Mouse (Mus musculus) B cell, adult 2 months (primary cell): Measurements from ENCODE around the gene Abcc5.
"Not testable (repeated sequence)": the region's sequence is repeated elsewhere in the genome, so short reads cannot be mapped to it uniquely, and the experiment has no call there.

Source experiments
- DNase-seq, 2 experiments: peaks; one replicate each; pipeline ENCODE4 v3.0.0; 2022

Abcc5 gene

DNA sequence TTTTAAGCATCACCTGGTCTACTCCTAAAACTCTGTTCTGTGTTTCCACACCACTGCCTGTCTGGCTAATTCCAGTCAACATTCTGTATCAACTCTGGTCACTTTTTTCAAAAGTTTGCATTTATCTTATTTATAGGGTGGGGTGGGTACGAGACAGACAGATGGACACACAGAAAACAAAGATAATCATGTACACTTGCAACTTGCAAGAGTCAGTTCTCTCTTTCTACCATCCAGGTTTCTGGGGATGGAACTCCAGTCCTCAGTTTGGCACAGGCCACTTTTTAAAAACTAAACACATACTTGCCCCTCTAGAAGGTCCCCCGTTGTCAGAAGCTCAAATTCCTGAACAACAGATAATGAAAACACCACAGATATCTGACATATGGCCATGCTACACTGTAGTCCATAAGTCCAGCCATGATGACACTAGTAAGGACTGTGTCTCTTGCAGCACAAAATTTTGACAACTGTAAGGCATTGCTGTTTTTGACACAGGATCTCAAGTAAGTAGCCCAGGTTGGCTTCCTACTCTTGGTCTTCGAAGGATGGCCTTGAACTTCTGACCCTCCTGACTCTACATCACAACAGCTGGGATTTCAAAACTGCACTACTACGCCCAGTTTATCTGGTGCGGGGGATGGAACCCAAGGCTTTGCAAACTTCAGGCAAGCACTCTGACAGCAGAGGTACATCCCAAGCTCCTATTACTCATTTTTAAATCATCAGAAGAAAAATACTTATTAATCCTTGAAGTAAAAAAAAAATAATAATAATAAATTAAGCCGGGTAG is 3.1 kb downstream of the Abcc5 start:
- no peak for DNase-seq

DNA sequence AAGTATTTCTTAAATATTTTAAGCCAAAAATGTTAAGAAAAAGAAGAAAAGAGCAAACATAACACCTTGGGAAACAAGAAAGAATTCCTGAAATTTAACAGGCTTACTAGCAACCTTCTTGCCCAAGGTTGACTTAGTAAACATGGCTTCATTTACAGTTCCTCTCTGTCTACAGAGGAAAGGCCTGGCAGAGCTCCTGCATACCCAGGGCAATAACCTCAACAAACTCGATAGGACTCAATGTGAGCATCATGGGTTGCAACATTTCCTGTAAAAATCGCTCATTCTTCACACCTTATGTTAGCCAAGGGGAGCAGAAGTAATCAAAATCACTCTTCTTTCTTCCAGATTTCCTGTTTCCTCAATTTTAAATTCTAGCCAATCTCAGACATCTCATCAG is 8.1 kb downstream of the Abcc5 start:
- no peak for DNase-seq

DNA sequence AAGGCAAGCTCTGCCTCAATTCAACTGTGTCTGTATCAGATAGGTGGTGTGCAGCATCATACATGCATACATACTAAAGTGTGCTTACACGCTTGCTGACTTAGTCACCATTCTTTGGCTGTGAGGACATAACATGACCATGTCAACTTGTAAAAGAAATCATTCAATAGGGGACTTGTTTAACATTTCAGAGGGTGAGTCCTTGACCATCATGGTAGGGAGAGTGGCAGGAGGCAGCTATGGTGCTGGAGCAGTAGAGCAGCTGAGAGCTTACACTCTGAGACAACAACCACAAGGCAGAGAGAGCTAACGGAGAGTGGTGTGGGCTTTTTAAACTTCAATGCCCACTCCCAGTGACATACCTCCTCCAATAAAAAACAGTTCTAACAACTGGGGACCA is 9.9 kb downstream of the Abcc5 start:
- DNase-seq = no peak

DNA sequence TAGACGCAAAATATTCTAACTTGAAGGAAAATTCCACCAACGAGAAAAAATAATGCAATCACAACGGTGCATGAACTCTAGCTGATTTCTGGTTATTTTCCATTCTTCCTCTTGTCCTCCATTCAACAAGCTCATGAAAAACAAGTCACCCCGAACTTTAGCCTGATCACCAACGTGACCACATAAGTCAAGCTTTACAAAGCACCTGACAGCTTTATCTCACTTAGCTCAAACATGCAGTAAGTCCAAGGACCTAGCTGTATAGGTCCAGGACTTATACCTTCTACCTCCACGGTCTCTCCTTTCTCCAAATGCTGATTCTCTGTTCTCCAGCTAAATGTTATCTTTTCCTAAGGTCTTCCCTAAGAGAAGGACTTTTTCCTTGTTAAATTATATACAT is 10.4 kb downstream of the Abcc5 start:
- no peak for DNase-seq

DNA sequence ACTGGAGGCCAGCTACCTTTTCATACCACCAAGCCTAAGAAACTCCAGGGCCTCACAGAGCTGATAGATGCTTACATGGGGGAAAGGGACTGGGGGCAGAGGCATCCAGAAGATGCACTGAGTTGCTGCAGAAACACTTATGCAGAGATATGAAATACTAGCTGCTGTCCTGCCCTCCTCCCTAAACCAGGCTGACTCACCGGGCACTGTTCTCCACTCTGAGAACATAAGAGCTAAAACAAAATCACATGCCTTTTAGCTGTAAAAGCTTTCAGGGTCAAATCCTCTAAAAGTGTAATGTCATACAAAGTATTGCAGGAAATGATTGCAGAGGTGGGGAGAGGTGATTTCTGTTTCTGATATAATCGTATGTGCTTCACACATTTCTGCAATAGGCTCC is 11.0 kb downstream of the Abcc5 start:
- no peak for DNase-seq

DNA sequence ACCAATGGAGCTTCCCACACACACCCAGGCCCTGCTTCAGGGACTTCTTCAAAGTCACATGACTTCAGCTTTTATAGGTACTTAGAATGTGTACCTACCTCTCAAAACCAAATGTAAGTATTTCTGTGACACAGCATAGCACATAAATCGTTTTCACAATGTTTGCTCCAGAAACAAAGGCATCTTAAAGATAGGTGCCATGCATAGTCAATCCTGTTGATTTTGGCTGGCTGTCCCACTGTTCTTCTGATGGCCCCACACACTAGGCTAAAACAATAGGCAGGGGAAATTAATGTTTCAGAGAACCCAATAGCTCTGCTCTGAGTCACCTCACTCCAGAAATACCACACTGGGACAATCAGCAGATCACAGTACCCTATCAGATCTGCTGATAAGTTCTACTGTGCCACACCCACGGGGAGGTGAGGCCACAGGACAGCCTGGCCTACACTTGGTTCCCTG is 12.3 kb downstream of the Abcc5 start:
- DNase-seq = no peak

- no peak for DNase-seq
Measured at GRCm38 (mm10) chr16:20411958-20412570, 14.1 kb downstream of the Abcc5 start.

GRCm38 (mm10) chr16:20405335-20405734 is 20.9 kb downstream of the Abcc5 start:
- no peak for DNase-seq

GRCm38 (mm10) chr16:20403327-20403726 is 22.9 kb downstream of the Abcc5 start:
- no peak for DNase-seq

- no peak for DNase-seq
Measured at GRCm38 (mm10) chr16:20401592-20401991, 24.6 kb downstream of the Abcc5 start.

- DNase-seq = no peak
Measured at GRCm38 (mm10) chr16:20400707-20401591, 25.2 kb downstream of the Abcc5 start.

DNA sequence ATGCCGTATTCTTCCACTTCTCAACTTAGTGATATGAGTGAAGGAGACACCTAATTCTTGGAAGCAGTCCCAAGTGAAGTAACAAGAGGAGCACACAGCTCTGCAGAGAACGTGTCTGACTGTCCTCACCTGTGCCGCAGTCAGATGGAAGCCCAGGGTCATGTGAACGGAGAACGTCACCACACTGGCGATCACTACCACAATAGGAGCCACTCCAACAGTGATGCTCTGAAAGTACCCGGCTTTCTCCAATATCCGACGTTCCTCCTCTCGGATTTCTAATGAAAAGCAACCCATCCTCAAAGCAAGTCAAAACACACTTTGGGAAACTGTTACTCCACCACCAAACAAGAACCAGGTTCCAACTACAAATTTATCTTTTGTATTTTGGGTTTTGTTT is 29.3 kb downstream of the Abcc5 start:
- no peak for DNase-seq

DNA sequence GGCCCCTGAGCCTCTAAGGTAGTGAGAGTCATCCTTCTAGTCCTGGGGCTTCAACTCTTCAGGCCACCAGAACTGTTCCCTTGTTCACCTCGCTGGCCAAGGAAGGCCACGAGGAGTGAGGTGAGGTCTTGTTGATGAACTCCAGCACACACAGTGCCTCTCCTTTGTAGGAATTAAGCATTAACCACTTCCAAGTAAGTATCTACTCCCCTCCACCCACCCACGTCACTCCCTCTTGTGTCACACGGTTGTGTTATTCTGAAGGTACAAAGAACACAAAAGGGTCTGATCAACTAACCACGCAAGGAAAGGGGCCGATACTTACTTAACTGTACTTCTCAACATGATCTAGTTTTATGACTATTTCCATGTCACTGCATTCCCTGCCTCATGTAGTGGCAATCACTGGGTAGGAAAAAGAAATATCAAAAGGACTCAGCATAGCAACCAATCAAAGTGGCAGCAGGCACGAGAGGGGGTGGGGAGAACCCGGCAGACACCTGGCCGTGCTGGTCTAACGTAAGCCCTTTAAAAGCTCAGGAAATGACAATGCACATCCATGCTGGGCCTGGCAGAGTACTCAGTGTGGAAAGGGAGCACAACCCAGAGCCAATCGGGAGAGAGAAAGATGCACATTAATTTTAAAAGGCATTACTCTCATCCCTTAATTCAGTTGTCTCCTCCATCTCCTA is 30.8 kb downstream of the Abcc5 start:
- DNase-seq = no peak

DNA sequence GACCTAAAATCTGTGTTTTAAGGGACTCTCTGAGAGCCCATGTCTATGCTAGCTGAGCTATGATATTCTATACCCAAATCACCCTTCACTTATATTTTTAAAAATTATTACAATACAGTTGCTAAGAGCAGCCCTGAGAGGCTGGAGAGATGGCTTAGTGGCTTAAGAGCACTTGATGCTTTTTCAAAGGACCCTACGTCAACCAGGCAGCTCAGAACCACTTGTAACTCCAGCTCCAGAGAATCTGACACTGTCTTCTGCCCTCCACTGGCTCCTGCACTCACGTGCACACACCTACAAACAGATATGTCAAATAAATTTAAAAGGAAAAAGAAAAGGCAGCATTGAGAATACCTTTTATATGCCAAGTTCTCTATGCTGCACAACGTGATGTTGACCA is 34.4 kb downstream of the Abcc5 start:
- no peak for DNase-seq

DNA sequence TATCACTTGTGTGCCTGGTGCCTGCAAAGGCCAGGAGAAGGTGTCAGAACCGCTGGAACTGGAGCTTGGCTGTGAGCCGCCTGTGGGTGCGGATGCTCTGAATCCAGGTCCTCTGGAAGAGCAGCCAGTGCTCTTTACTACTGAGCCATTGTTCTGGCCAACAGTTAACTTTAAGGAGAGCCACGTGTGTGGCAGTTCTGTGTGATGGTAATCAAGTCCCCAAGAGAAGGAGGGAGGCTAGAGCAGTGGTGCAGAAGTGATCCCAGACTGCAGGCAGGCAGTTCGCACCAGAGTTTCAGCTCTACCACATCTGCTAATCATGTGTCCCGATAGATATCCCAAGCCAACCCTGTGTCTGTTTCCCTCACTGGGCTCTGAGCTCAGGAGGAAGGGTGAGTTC is 36.0 kb downstream of the Abcc5 start:
- no peak for DNase-seq

- DNase-seq = no peak
Measured at GRCm38 (mm10) chr16:20381031-20381430, 45.2 kb downstream of the Abcc5 start.

DNA sequence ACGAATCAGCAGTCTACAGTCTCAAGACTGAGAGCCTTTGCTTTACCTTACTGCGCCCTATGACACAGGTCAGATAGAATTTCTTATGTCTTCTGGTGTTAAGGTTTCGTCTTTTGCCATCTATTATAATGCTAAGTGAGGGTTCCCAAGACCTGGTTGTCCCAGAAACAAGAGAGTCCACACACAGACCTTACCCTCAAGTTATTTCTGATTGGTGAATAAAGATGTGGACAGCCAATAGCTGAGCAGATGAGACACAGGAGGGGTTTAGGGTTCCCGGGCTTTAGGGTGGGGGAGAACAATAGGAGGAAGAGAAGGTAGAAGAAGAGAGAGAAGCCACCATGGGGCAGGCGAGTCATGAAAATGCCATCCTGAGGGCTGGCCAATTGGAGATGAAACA is 50.9 kb downstream of the Abcc5 start:
- no peak for DNase-seq

- no peak for DNase-seq
Measured at GRCm38 (mm10) chr16:20371731-20372130, 54.5 kb downstream of the Abcc5 start.

- no peak for DNase-seq
Measured at GRCm38 (mm10) chr16:20368221-20368620, 58.0 kb downstream of the Abcc5 start.

DNA sequence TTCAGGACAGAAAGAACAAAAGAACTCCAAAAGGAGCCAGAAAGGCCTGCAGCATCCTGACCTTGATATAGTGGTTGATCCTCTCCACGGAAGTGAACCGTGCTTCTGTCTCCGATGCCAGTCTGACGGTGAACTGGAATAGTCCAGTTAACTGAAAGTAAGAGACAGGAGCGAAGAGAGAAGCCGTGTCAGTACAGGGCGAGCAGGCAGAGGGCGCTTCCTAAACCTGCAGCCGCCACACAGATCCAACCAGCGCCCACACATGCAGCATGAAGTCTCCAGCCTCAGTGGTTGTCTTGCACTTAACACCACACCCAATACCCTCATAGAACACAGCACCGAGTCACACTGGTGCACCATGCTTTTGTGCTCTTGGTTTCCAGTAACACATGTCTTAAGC is 64.1 kb downstream of the Abcc5 start:
- DNase-seq = no peak

GRCm38 (mm10) chr16:20361496-20361895 is 64.7 kb downstream of the Abcc5 start:
- DNase-seq = not testable (repeated sequence)

DNA sequence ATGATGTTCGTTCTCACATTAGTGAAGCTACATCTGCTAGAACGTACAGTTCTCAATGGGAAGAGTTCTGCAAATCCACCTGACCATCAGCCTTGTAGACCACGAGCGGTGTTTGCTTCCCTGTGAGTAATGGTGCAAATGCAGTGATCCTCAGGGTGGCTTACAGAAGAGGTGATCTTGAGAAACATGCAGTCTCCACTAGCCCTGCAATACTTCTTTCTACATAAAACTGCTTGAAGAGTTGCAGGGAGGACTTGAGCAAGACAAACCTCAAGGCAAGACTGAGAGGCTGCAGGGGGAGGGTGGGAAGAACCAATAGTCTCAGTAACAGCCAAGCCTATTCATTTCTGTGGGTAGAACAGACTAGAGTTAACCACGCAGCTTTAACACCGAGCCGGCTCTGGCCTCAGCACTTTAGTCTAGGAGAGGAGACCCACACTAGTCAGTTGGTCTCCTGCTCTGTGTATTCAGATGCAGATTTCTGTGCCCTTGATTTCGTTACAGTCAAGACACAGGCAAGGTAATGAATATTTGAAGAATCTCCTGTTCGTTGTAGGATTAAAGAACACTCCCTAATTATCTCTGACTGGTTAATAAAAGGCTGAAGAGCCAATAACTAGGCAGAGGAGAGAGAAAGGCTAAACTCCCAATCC is 66.4 kb downstream of the Abcc5 start:
- no peak for DNase-seq
